Mouse (Mus musculus) gastrocnemius, postnatal 10 days (tissue): ENCODE measurements around the gene Lyl1. TPM values are rescaled to one million over a fixed set of nuclear protein-coding genes. Genes with fewer than 3 reads are reported as not detected.
A peak's percentile ranks its signal among the peaks of the same experiment; 100 is the strongest.
"Not testable (repeated sequence)": the region's sequence is repeated elsewhere in the genome, so short reads cannot be mapped to it uniquely, and the experiment has no call there.

Experiments used
- DNase-seq: peaks from one replicate; pipeline ENCODE4 v3.0.0; 2021; ENCODE audit warnings: mixed read lengths
- total RNA-seq, 2 experiments: library from RNA; stranded (reverse); gene quantifications; 2 replicates each; pipeline ENCODE4 v1.2.3; 2021

Lyl1 gene
- total RNA-seq, 2 experiments from 2014 or later: 3.3 to 5.4 TPM

GRCm38 (mm10) chr8:84668731-84669485 lies 32.3 kb upstream of the Lyl1 start:
- no peak for DNase-seq

- not testable (repeated sequence) for DNase-seq
Observed at GRCm38 (mm10) chr8:84670295-84671006, 30.8 kb upstream of the Lyl1 start.

GRCm38 (mm10) chr8:84677305-84677704 lies 24.0 kb upstream of the Lyl1 start:
- no peak for DNase-seq

GRCm38 (mm10) chr8:84681476-84681875 lies 19.8 kb upstream of the Lyl1 start:
- no peak for DNase-seq

GRCm38 (mm10) chr8:84682257-84682656 lies 19.0 kb upstream of the Lyl1 start:
- DNase-seq: no peak

- no peak for DNase-seq
Observed at GRCm38 (mm10) chr8:84684537-84684936, 16.7 kb upstream of the Lyl1 start.

- DNase-seq: peak; percentile 31
Observed at GRCm38 (mm10) chr8:84686191-84687002, 14.9 kb upstream of the Lyl1 start, which contains the start of gene Trmt1. Gene Trmt1, plus strand, starts transcription at chr8:84686307.

- no peak for DNase-seq
Observed at GRCm38 (mm10) chr8:84687003-84687704, 14.1 kb upstream of the Lyl1 start.

- peak; percentile 89 for DNase-seq
Observed at GRCm38 (mm10) chr8:84687705-84688100, 13.6 kb upstream of the Lyl1 start, which contains the start of gene Nacc1. Gene Nacc1, minus strand, starts transcription at chr8:84687862.

GRCm38 (mm10) chr8:84689091-84689915 lies 12.0 kb upstream of the Lyl1 start:
- DNase-seq: peak; percentile 79

- DNase-seq: no peak
Observed at GRCm38 (mm10) chr8:84693332-84693731, 7.9 kb upstream of the Lyl1 start.

- no peak for DNase-seq
Observed at GRCm38 (mm10) chr8:84695140-84695539, 6.1 kb upstream of the Lyl1 start.

GRCm38 (mm10) chr8:84697166-84698130 lies 3.8 kb upstream of the Lyl1 start:
- peak; percentile 57 for DNase-seq

- DNase-seq: no peak
Observed at GRCm38 (mm10) chr8:84698288-84698687, 3.0 kb upstream of the Lyl1 start.

- peak; percentile 58 for DNase-seq
Observed at GRCm38 (mm10) chr8:84698929-84699401, 2.3 kb upstream of the Lyl1 start.

- peak; percentile 54 for DNase-seq
Observed at GRCm38 (mm10) chr8:84699861-84700322, 1.4 kb upstream of the Lyl1 start.

GRCm38 (mm10) chr8:84700526-84700925 lies 731 bp upstream of the Lyl1 start:
- no peak for DNase-seq

GRCm38 (mm10) chr8:84702561-84702960 lies 1.3 kb downstream of the Lyl1 start:
- DNase-seq: no peak

GRCm38 (mm10) chr8:84702963-84703465 lies 1.8 kb downstream of the Lyl1 start:
- DNase-seq: no peak
